Mouse (Mus musculus) embryonic facial prominence, embryonic 12.5 days (tissue): Measurements from ENCODE around the gene 1700088E04Rik. TPM values are rescaled to one million over a fixed set of nuclear protein-coding genes. Genes with fewer than 3 reads are reported as not detected.

Experiments
- ATAC-seq: fragments of 200-750 bp; cut with Nextera tagmentation; 2 replicates; pipeline ENCODE4 v1.8.0; 2017; ENCODE audit not compliant: insufficient number of reproducible peaks, insufficient read depth, low FRiP score, low TSS enrichment
- H3K27ac ChIP-seq: fragments of 300-500 bp; sonication (generic); 2 replicates; pipeline ENCODE4 v1.5.1; 2016; ENCODE audit warnings: mild to moderate bottlenecking
- H3K27me3 ChIP-seq: fragments of 300-500 bp; sonication (generic); 2 replicates; pipeline ENCODE4 v1.6.1; 2016; ENCODE audit warnings: mild to moderate bottlenecking, moderate library complexity
- H3K36me3 ChIP-seq: fragments of 300-500 bp; sonication (generic); 2 replicates; pipeline ENCODE4 v1.6.1; 2016; ENCODE audit warnings: mild to moderate bottlenecking
- H3K4me1 ChIP-seq: fragments of 300-500 bp; sonication (generic); 2 replicates; pipeline ENCODE4 v1.6.1; 2016
- H3K4me2 ChIP-seq: fragments of 300-500 bp; sonication (generic); replicated peaks from 2 replicates; pipeline ENCODE4 v1.6.1; 2016; ENCODE audit warnings: mild to moderate bottlenecking, moderate library complexity
- H3K4me3 ChIP-seq: fragments of 300-500 bp; sonication (generic); 2 replicates; pipeline ENCODE4 v1.5.1; 2016; ENCODE audit warnings: mild to moderate bottlenecking
- H3K9ac ChIP-seq: fragments of 300-500 bp; sonication (generic); 2 replicates; pipeline ENCODE4 v1.6.1; 2016; ENCODE audit warnings: mild to moderate bottlenecking, moderate library complexity
- H3K9me3 ChIP-seq: fragments of 300-500 bp; sonication (generic); 2 replicates; pipeline ENCODE4 v1.6.1; 2016; ENCODE audit warnings: mild to moderate bottlenecking, moderate library complexity
- WGBS: fragments of 180-500 bp; shearing (Covaris S2); methylation state at CpG from one replicate; pipeline ENCODE4 v1.1.7; 2016; 5-methylcytosine and 5-hydroxymethylcytosine counted together
- polyA plus RNA-seq: library from polyadenylated mRNA; unstranded; fragments of >200 nt; fragmentation: Nextera tagmentation; extraction: Ambion mirVana; gene quantifications from 2 replicates; pipeline ENCODE4 v1.2.1, GENCODE M21; 2016

1700088E04Rik gene
- polyA plus RNA-seq, 1 experiment from 2014 or later: 7.4 TPM

- ATAC-seq: peak; percentile 66; the same call in 1 of the 2 replicates
- H3K36me3 ChIP-seq: peaks cover 75% of the 10 kb centered on the region
- no peaks in the 10 kb centered on the region for H3K9me3 ChIP-seq
- no peaks in the 10 kb centered on the region for H3K27me3 ChIP-seq
- H3K9ac ChIP-seq: no peak overlapping the region
- no peak overlapping the region for H3K4me2 ChIP-seq
- H3K4me3 ChIP-seq: no peak overlapping the region
- 48% methylated on average over 7 of the region's 7 CpGs for WGBS
- H3K27ac ChIP-seq: no peak overlapping the region
- peaks cover 14% of the 10 kb centered on the region for H3K4me1 ChIP-seq
Measured at GRCm38 (mm10) chr15:79148533-79148932, 7.5 kb upstream of the 1700088E04Rik start.

GRCm38 (mm10) chr15:79145522-79145921 is 4.5 kb upstream of the 1700088E04Rik start:
- Histone ChIP-seq H3K27me3 (no peaks in the 10 kb centered on the region), H3K4me1 (peaks cover 16% of the 10 kb centered on the region), H3K9me3 (no peaks in the 10 kb centered on the region), H3K4me3 (no peak overlapping the region), H3K9ac (no peak overlapping the region), H3K4me2 (no peak overlapping the region), H3K36me3 (peaks cover 54% of the 10 kb centered on the region), H3K27ac (no peak overlapping the region)
- ATAC-seq: no peak
- 89% methylated on average over 7 of the region's 7 CpGs for WGBS

GRCm38 (mm10) chr15:79144021-79144420 is 3.0 kb upstream of the 1700088E04Rik start:
- 80% methylated on average over 8 of the region's 8 CpGs for WGBS
- Histone ChIP-seq H3K9me3 (no peaks in the 10 kb centered on the region), H3K27me3 (no peaks in the 10 kb centered on the region), H3K36me3 (peaks cover 44% of the 10 kb centered on the region), H3K4me2 (no peak overlapping the region), H3K4me1 (peaks cover 16% of the 10 kb centered on the region), H3K4me3 (no peak overlapping the region), H3K9ac (no peak overlapping the region), H3K27ac (no peak overlapping the region)
- no peak for ATAC-seq

- no peak for ATAC-seq
- Histone ChIP-seq H3K9ac (no peak overlapping the region), H3K27me3 (no peaks in the 10 kb centered on the region), H3K4me1 (peaks cover 16% of the 10 kb centered on the region), H3K27ac (no peak overlapping the region), H3K36me3 (peaks cover 41% of the 10 kb centered on the region), H3K9me3 (no peaks in the 10 kb centered on the region), H3K4me2 (no peak overlapping the region), H3K4me3 (no peak overlapping the region)
- 84% methylated on average over 12 of the region's 12 CpGs for WGBS
Measured at GRCm38 (mm10) chr15:79143316-79143715, 2.3 kb upstream of the 1700088E04Rik start.

GRCm38 (mm10) chr15:79141566-79141917 is 489 bp upstream of the 1700088E04Rik start:
- no peaks in the 10 kb centered on the region for H3K9me3 ChIP-seq
- peak overlapping the region; percentile 65 for H3K9ac ChIP-seq
- peaks cover 26% of the 10 kb centered on the region for H3K36me3 ChIP-seq
- H3K27ac ChIP-seq: no peak overlapping the region
- peak overlapping the region; percentile 69 for H3K4me3 ChIP-seq
- WGBS: under 1% methylated on average over 7 of the region's 7 CpGs
- H3K27me3 ChIP-seq: no peaks in the 10 kb centered on the region
- no peak for ATAC-seq
- H3K4me1 ChIP-seq: peaks cover 16% of the 10 kb centered on the region
- H3K4me2 ChIP-seq: peak overlapping the region; percentile 89

GRCm38 (mm10) chr15:79139640-79140039 is 1.4 kb downstream of the 1700088E04Rik start:
- no peak overlapping the region for H3K9ac ChIP-seq
- no peak overlapping the region for H3K27ac ChIP-seq
- no peaks in the 10 kb centered on the region for H3K9me3 ChIP-seq
- ATAC-seq: no peak
- H3K4me3 ChIP-seq: no peak overlapping the region
- H3K4me2 ChIP-seq: no peak overlapping the region
- WGBS: 67% methylated on average over 10 of the region's 10 CpGs
- peaks cover 16% of the 10 kb centered on the region for H3K4me1 ChIP-seq
- H3K27me3 ChIP-seq: no peaks in the 10 kb centered on the region
- peaks cover 7% of the 10 kb centered on the region for H3K36me3 ChIP-seq

- Histone ChIP-seq H3K9ac (no peak overlapping the region), H3K36me3 (peaks cover 31% of the 10 kb centered on the region), H3K27me3 (no peaks in the 10 kb centered on the region), H3K9me3 (no peaks in the 10 kb centered on the region), H3K27ac (no peak overlapping the region), H3K4me2 (no peak overlapping the region), H3K4me3 (no peak overlapping the region), H3K4me1 (no peaks in the 10 kb centered on the region)
- ATAC-seq: no peak
- WGBS: 76% methylated on average over 11 of the region's 11 CpGs
Measured at GRCm38 (mm10) chr15:79135783-79136575, 5.1 kb downstream of the 1700088E04Rik start.

- Histone ChIP-seq H3K4me3 (no peak overlapping the region), H3K27me3 (no peaks in the 10 kb centered on the region), H3K9ac (no peak overlapping the region), H3K27ac (0 out of 2 replicates have a peak overlapping the region, but pooled peaks have one; percentile 11), H3K36me3 (peaks cover 38% of the 10 kb centered on the region), H3K4me2 (no peak overlapping the region), H3K9me3 (no peaks in the 10 kb centered on the region), H3K4me1 (no peaks in the 10 kb centered on the region)
- ATAC-seq: no peak
- WGBS: 75% methylated on average over 9 of the region's 9 CpGs
Measured at GRCm38 (mm10) chr15:79135332-79135731, 5.7 kb downstream of the 1700088E04Rik start.

- Histone ChIP-seq H3K9me3 (no peaks in the 10 kb centered on the region), H3K9ac (no peak overlapping the region), H3K27me3 (no peaks in the 10 kb centered on the region), H3K27ac (0 out of 2 replicates have a peak overlapping the region, but pooled peaks have one; percentile 11), H3K4me2 (no peak overlapping the region), H3K36me3 (peaks cover 44% of the 10 kb centered on the region), H3K4me3 (no peak overlapping the region), H3K4me1 (no peaks in the 10 kb centered on the region)
- 0 out of 2 replicates have a peak, but pooled peaks have one; percentile 29 for ATAC-seq
- WGBS: 82% methylated on average over 9 of the region's 9 CpGs
Measured at GRCm38 (mm10) chr15:79134496-79135270, 6.4 kb downstream of the 1700088E04Rik start.

- H3K9ac ChIP-seq: no peak overlapping the region
- H3K4me1 ChIP-seq: no peaks in the 10 kb centered on the region
- H3K9me3 ChIP-seq: no peaks in the 10 kb centered on the region; the same call in 1 of the 2 replicates
- WGBS: 86% methylated on average over 6 of the region's 6 CpGs
- no peaks in the 10 kb centered on the region for H3K27me3 ChIP-seq
- no peak overlapping the region for H3K4me2 ChIP-seq
- H3K27ac ChIP-seq: no peak overlapping the region
- ATAC-seq: no peak
- H3K36me3 ChIP-seq: peaks cover 55% of the 10 kb centered on the region
- H3K4me3 ChIP-seq: no peak overlapping the region
Measured at GRCm38 (mm10) chr15:79133191-79133661, 7.8 kb downstream of the 1700088E04Rik start.

- Histone ChIP-seq H3K27ac (no peak overlapping the region), H3K27me3 (no peaks in the 10 kb centered on the region), H3K4me1 (no peaks in the 10 kb centered on the region), H3K4me2 (no peak overlapping the region), H3K9me3 (no peaks in the 10 kb centered on the region; the same call in 1 of the 2 replicates), H3K9ac (no peak overlapping the region), H3K4me3 (no peak overlapping the region), H3K36me3 (peaks cover 71% of the 10 kb centered on the region)
- ATAC-seq: no peak
- WGBS: 78% methylated on average over 7 of the region's 7 CpGs
Measured at GRCm38 (mm10) chr15:79131442-79131841, 9.6 kb downstream of the 1700088E04Rik start.
